In the genomic region with DNA sequence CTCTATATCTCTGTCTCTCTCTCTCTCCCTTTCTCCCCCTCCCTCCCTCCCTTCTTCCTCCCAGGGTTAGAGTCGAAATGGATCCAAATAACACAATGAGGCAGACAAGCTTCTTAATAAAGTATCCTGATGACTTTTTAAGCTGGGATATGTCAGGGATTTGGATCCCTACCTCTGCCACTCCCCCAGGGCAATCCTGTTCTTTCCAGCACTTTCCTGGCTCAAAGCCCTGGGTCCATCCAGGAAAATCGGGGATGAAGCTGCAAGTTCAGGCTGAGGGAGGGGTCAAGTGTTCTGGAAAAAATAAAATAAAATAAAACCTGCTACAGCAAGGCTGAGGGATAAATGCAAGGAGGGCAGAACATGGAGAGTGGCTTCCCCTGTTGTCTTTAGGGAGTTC, we compare ENCODE assay signal across 9 mouse cellular contexts. TPM values are rescaled to one million over a fixed set of nuclear protein-coding genes. Genes with fewer than 3 reads are reported as not detected.
DNase-seq lines count a peak whose midpoint lies in the region.
"Had no signal": no experiment of that assay in that cellular context is flagged by ENCODE, and none has a peak within 500 bp of the region (broad histone marks: within the 10 kb centered on the region; RNA-seq: fewer than 3 reads in every experiment).

No protein-coding gene starts in this region.

- DNase-seq in gastrocnemius, postnatal 10 days = peak; percentile 36
- DNase-seq in gastrocnemius, adult 18-20 months (ENCODE audit: low spot score) = no peak
- peak; percentile 13 for DNase-seq in gonadal fat pad, adult 2 months (ENCODE audit: low read depth)
- peak; percentile 29 for DNase-seq in heart, postnatal 25 days (ENCODE audit: low spot score)
- peak; percentile 67 for DNase-seq in lung, postnatal 10 days
- no peak for DNase-seq in spleen, postnatal 36 days (ENCODE audit: low spot score in 2 of 2)
- DNase-seq in left cerebral cortex, adult 18-20 months (ENCODE audit: low spot score in 2 of 2) = no peak
- no peak for DNase-seq in frontal cortex, postnatal 36 days (ENCODE audit: low spot score in 2 of 2)
- DNase-seq: cerebellum, postnatal 36 days had no signal

- intact Hi-C loops in heart, postnatal 25 days (cut with DNase I) = loop anchor here (1.0 to 5.0 kb wide), 2 partner anchors 16 to 76 kb away; no protein-coding TSS in a partner anchor

RNA-seq across cellular contexts. Expression of a gene that starts 49.7 kb away (rescaled TPM):
- 10 to 100 TPM; 72.3 to 89.0 TPM for total RNA-seq in gastrocnemius, postnatal 10 days (2021)
- 10 to 100 TPM; 57.8 to 68.4 TPM for total RNA-seq in gastrocnemius, adult 18-20 months (2021)
- polyA plus RNA-seq in gonadal fat pad, adult 2 months (2012; rRNA removed) = 98.9 and 124 TPM in 2 replicates
- total RNA-seq in heart, postnatal 25 days (2021) = 10 to 100 TPM; 79.9 to 87.0 TPM
- 100 to 1,000 TPM; 334 to 364 TPM for total RNA-seq in left cerebral cortex, adult 18-20 months (2021)

Comparison
In these comparisons a context has a peak if more than half of its experiments do, and no peak if none do; other contexts are left out.
1. DNase-seq: peak in gastrocnemius, postnatal 10 days (single experiment), gonadal fat pad, adult 2 months (single experiment), heart, postnatal 25 days (single experiment) and lung, postnatal 10 days (single experiment); none in gastrocnemius, adult 18-20 months (single experiment), spleen, postnatal 36 days (0 of 2), left cerebral cortex, adult 18-20 months (0 of 2) and frontal cortex, postnatal 36 days (0 of 2).